Mouse (Mus musculus) mesoderm, embryonic 11.5 days (tissue): ENCODE results near the gene Vmn1r206.
"Not testable (repeated sequence)": the region's sequence is repeated elsewhere in the genome, so short reads cannot be mapped to it uniquely, and the experiment has no call there.

Source experiments
- DNase-seq: peaks from one replicate; pipeline ENCODE4 v3.0.0-alpha.2; 2012; ENCODE audit warnings: low read depth, low spot score

Gene Vmn1r206

GRCm38 (mm10) chr13:22624151-22624550 lies at the start of gene Vmn1r206:
Vmn1r206 (minus strand) TSS chr13:22624251.
- not testable (repeated sequence) for DNase-seq

DNA sequence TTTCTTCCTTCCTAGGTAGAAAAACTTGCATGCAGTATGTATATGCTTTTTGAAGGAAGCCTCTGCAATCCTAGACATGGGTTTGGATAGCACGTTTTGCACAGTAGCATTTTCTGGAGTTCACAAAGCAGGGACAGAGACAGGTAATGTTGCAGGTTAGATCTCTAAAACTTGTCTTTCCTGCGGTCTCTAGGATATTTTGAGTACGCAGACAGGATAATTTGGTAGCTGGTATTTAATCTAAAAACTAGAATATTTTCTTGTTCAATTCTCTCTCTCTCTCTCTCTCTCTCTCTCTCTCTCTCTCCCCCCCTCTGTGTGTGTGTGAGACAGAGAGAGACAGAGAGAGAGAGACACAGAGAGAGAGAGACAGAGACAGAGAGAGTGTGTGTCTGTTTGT lies 31.2 kb downstream of the Vmn1r206 start, which contains the start of gene Vmn1r205:
Vmn1r205 (minus strand) TSS at position 101 of the 400 bp plus-strand sequence.
- no peak for DNase-seq

GRCm38 (mm10) chr13:22583336-22583735 lies 40.7 kb downstream of the Vmn1r206 start:
- not testable (repeated sequence) for DNase-seq

DNA sequence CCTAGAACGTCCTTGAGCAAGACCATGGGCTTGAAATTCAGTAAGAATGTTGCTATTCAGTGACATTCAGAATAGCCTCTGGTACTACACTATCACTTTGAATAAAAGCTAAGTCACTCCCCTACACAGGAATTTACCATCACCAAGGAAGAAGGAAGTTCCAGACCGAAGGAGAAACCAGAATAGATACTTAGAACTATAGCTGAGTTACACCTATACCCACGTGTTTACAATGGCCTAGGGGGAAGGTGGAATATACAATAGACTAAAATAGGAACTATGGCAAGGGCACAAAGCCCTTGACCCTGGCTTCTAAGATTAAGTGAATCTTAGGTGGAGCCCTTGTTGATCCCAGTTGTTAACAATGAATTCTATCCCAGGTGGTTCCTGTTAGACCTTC lies 49.1 kb downstream of the Vmn1r206 start:
- not testable (repeated sequence) for DNase-seq
